Mouse (Mus musculus) left cerebral cortex, adult 11 months (tissue): Measurements from ENCODE around the gene Cdx4.

Experiments used
- DNase-seq: peaks from one replicate; pipeline ENCODE4 v3.0.0; 2022; ENCODE audit warnings: low spot score

Cdx4 gene

GRCm38 (mm10) chrX:103321146-103321545 lies at the start of gene Cdx4:
Gene Cdx4 (plus strand): TSS chrX:103321398.
- DNase-seq = no peak

GRCm38 (mm10) chrX:103274325-103274724 lies 46.9 kb upstream of the Cdx4 start:
- no peak for DNase-seq

- no peak for DNase-seq
Measured at GRCm38 (mm10) chrX:103286899-103287722, 34.1 kb upstream of the Cdx4 start.

- DNase-seq = no peak
Measured at GRCm38 (mm10) chrX:103287846-103288377, 33.3 kb upstream of the Cdx4 start.

- DNase-seq = no peak
Measured at GRCm38 (mm10) chrX:103288485-103289330, 32.5 kb upstream of the Cdx4 start.

- DNase-seq = no peak
Measured at GRCm38 (mm10) chrX:103298937-103299336, 22.3 kb upstream of the Cdx4 start.

- DNase-seq = no peak
Measured at GRCm38 (mm10) chrX:103308262-103308661, 12.9 kb upstream of the Cdx4 start.

GRCm38 (mm10) chrX:103311723-103312122 lies 9.5 kb upstream of the Cdx4 start:
- no peak for DNase-seq

- no peak for DNase-seq
Measured at GRCm38 (mm10) chrX:103314146-103314545, 7.1 kb upstream of the Cdx4 start.

- no peak for DNase-seq
Measured at GRCm38 (mm10) chrX:103325900-103326299, 4.7 kb downstream of the Cdx4 start.

- DNase-seq = no peak
Measured at GRCm38 (mm10) chrX:103329386-103329785, 8.2 kb downstream of the Cdx4 start.

- DNase-seq = no peak
Measured at GRCm38 (mm10) chrX:103331125-103331858, 10.1 kb downstream of the Cdx4 start.

GRCm38 (mm10) chrX:103341369-103342113 lies 20.3 kb downstream of the Cdx4 start:
- DNase-seq = no peak

GRCm38 (mm10) chrX:103355784-103356183 lies 34.6 kb downstream of the Cdx4 start:
- DNase-seq = no peak

GRCm38 (mm10) chrX:103356287-103356686 lies 35.1 kb downstream of the Cdx4 start, which contains the start of gene Chic1:
Gene Chic1 (plus strand): TSS chrX:103356476.
- DNase-seq = peak; percentile 62

- DNase-seq = no peak
Measured at GRCm38 (mm10) chrX:103356761-103357236, 35.6 kb downstream of the Cdx4 start.

GRCm38 (mm10) chrX:103366201-103366600 lies 45.0 kb downstream of the Cdx4 start:
- no peak for DNase-seq

- DNase-seq = no peak
Measured at GRCm38 (mm10) chrX:103368650-103369049, 47.5 kb downstream of the Cdx4 start.

- no peak for DNase-seq
Measured at GRCm38 (mm10) chrX:103371221-103371620, 50.0 kb downstream of the Cdx4 start.

- no peak for DNase-seq
Measured at GRCm38 (mm10) chrX:103371627-103372026, 50.4 kb downstream of the Cdx4 start.

GRCm38 (mm10) chrX:103374250-103374649 lies 53.1 kb downstream of the Cdx4 start:
- no peak for DNase-seq
